Mouse (Mus musculus): ENCODE results near the gene Snx10.
"Not testable (repeated sequence)": the region's sequence is repeated elsewhere in the genome, so short reads cannot be mapped to it uniquely, and the experiment has no call there.

Gene Snx10

GRCm38 (mm10) chr6:51523807-51524320 lies at the start of gene Snx10:
TSS of gene Snx10 (plus strand) at chr6:51523901.
- in situ Hi-C loops (cut with MboI; ENCODE audit: low pct_unique_long_range_greater_than_20kb in 1 of 2, low sequenced_read_pairs in 2 of 2, unreplicated experiment in 1 of 2) = loop anchor here in 1 of 2 experiments (5.0 kb wide), 1 partner anchor 43 kb away; no protein-coding TSS in a partner anchor

GRCm38 (mm10) chr6:51479136-51479731 lies 44.5 kb upstream of the Snx10 start:
- in situ Hi-C loops (cut with MboI; ENCODE audit: low pct_unique_long_range_greater_than_20kb in 1 of 2, low sequenced_read_pairs in 2 of 2, unreplicated experiment in 1 of 2) = no loop called here

GRCm38 (mm10) chr6:51481548-51481947 lies 42.2 kb upstream of the Snx10 start:
- in situ Hi-C loops (cut with MboI; ENCODE audit: low pct_unique_long_range_greater_than_20kb in 1 of 2, low sequenced_read_pairs in 2 of 2, unreplicated experiment in 1 of 2) = no loop called here

- in situ Hi-C loops (cut with MboI; ENCODE audit: low pct_unique_long_range_greater_than_20kb in 1 of 2, low sequenced_read_pairs in 2 of 2, unreplicated experiment in 1 of 2) = no loop called here
These were observed 39.8 kb upstream of the Snx10 start for GRCm38 (mm10) chr6:51483861-51484260.

- in situ Hi-C loops (cut with MboI; ENCODE audit: low pct_unique_long_range_greater_than_20kb in 1 of 2, low sequenced_read_pairs in 2 of 2, unreplicated experiment in 1 of 2) = not testable (repeated sequence)
These were observed 39.1 kb upstream of the Snx10 start for GRCm38 (mm10) chr6:51484556-51484955.

GRCm38 (mm10) chr6:51485646-51486045 lies 38.1 kb upstream of the Snx10 start:
- in situ Hi-C loops (cut with MboI; ENCODE audit: low pct_unique_long_range_greater_than_20kb in 1 of 2, low sequenced_read_pairs in 2 of 2, unreplicated experiment in 1 of 2) = no loop called here

GRCm38 (mm10) chr6:51486076-51486710 lies 37.5 kb upstream of the Snx10 start:
- in situ Hi-C loops (cut with MboI; ENCODE audit: low pct_unique_long_range_greater_than_20kb in 1 of 2, low sequenced_read_pairs in 2 of 2, unreplicated experiment in 1 of 2) = no loop called here

GRCm38 (mm10) chr6:51486731-51487130 lies 37.0 kb upstream of the Snx10 start:
- in situ Hi-C loops (cut with MboI; ENCODE audit: low pct_unique_long_range_greater_than_20kb in 1 of 2, low sequenced_read_pairs in 2 of 2, unreplicated experiment in 1 of 2) = no loop called here

GRCm38 (mm10) chr6:51489787-51490186 lies 33.9 kb upstream of the Snx10 start:
- in situ Hi-C loops (cut with MboI; ENCODE audit: low pct_unique_long_range_greater_than_20kb in 1 of 2, low sequenced_read_pairs in 2 of 2, unreplicated experiment in 1 of 2) = no loop called here

GRCm38 (mm10) chr6:51497321-51498111 lies 26.2 kb upstream of the Snx10 start:
- in situ Hi-C loops (cut with MboI; ENCODE audit: low pct_unique_long_range_greater_than_20kb in 1 of 2, low sequenced_read_pairs in 2 of 2, unreplicated experiment in 1 of 2) = no loop called here

- in situ Hi-C loops (cut with MboI; ENCODE audit: low pct_unique_long_range_greater_than_20kb in 1 of 2, low sequenced_read_pairs in 2 of 2, unreplicated experiment in 1 of 2) = loop anchor here in 1 of 2 experiments (5.0 kb wide), 1 partner anchor 77 kb away; no protein-coding TSS in a partner anchor
These were observed 18.0 kb upstream of the Snx10 start for GRCm38 (mm10) chr6:51505671-51506070.

- in situ Hi-C loops (cut with MboI; ENCODE audit: low pct_unique_long_range_greater_than_20kb in 1 of 2, low sequenced_read_pairs in 2 of 2, unreplicated experiment in 1 of 2) = loop anchor here in 1 of 2 experiments (5.0 kb wide), 1 partner anchor 75 kb away; no protein-coding TSS in a partner anchor
These were observed 16.1 kb upstream of the Snx10 start for GRCm38 (mm10) chr6:51507556-51507955.

GRCm38 (mm10) chr6:51508750-51509648 lies 14.7 kb upstream of the Snx10 start:
- in situ Hi-C loops (cut with MboI; ENCODE audit: low pct_unique_long_range_greater_than_20kb in 1 of 2, low sequenced_read_pairs in 2 of 2, unreplicated experiment in 1 of 2) = loop anchor here in 1 of 2 experiments (5.0 kb wide), 1 partner anchor 73 kb away; no protein-coding TSS in a partner anchor

GRCm38 (mm10) chr6:51510094-51510493 lies 13.6 kb upstream of the Snx10 start:
- in situ Hi-C loops (cut with MboI; ENCODE audit: low pct_unique_long_range_greater_than_20kb in 1 of 2, low sequenced_read_pairs in 2 of 2, unreplicated experiment in 1 of 2) = loop anchor here in 1 of 2 experiments (10.0 kb wide), 1 partner anchor 55 kb away; no protein-coding TSS in a partner anchor

GRCm38 (mm10) chr6:51510946-51511345 lies 12.8 kb upstream of the Snx10 start:
- in situ Hi-C loops (cut with MboI; ENCODE audit: low pct_unique_long_range_greater_than_20kb in 1 of 2, low sequenced_read_pairs in 2 of 2, unreplicated experiment in 1 of 2) = loop anchor here in 1 of 2 experiments (10.0 kb wide), 1 partner anchor 54 kb away; no protein-coding TSS in a partner anchor

- in situ Hi-C loops (cut with MboI; ENCODE audit: low pct_unique_long_range_greater_than_20kb in 1 of 2, low sequenced_read_pairs in 2 of 2, unreplicated experiment in 1 of 2) = loop anchor here in 1 of 2 experiments (10.0 kb wide), 1 partner anchor 51 kb away; no protein-coding TSS in a partner anchor
These were observed 10.0 kb upstream of the Snx10 start for GRCm38 (mm10) chr6:51513745-51514144.

GRCm38 (mm10) chr6:51514860-51515259 lies 8.8 kb upstream of the Snx10 start:
- in situ Hi-C loops (cut with MboI; ENCODE audit: low pct_unique_long_range_greater_than_20kb in 1 of 2, low sequenced_read_pairs in 2 of 2, unreplicated experiment in 1 of 2) = loop anchor here in 1 of 2 experiments (10.0 kb wide), 1 partner anchor 50 kb away; no protein-coding TSS in a partner anchor

GRCm38 (mm10) chr6:51523310-51523709 lies 391 bp upstream of the Snx10 start:
- in situ Hi-C loops (cut with MboI; ENCODE audit: low pct_unique_long_range_greater_than_20kb in 1 of 2, low sequenced_read_pairs in 2 of 2, unreplicated experiment in 1 of 2) = loop anchor here in 1 of 2 experiments (5.0 kb wide), 1 partner anchor 44 kb away; no protein-coding TSS in a partner anchor

Measured in mouse embryonic stem cell (cell line).